Mouse (Mus musculus): Measurements from ENCODE around the gene Lgr4. TPM values are rescaled to one million over a fixed set of nuclear protein-coding genes. Genes with fewer than 3 reads are reported as not detected.
A peak's percentile ranks its signal among the peaks of the same experiment; 100 is the strongest.
"Not testable (repeated sequence)": the region's sequence is repeated elsewhere in the genome, so short reads cannot be mapped to it uniquely, and the experiment has no call there.

Lgr4 gene
- 27.8 and 28.0 TPM in 2 replicates for polyA plus RNA-seq (2015; fragmentation: Nextera tagmentation; extraction: Ambion mirVana)

DNA sequence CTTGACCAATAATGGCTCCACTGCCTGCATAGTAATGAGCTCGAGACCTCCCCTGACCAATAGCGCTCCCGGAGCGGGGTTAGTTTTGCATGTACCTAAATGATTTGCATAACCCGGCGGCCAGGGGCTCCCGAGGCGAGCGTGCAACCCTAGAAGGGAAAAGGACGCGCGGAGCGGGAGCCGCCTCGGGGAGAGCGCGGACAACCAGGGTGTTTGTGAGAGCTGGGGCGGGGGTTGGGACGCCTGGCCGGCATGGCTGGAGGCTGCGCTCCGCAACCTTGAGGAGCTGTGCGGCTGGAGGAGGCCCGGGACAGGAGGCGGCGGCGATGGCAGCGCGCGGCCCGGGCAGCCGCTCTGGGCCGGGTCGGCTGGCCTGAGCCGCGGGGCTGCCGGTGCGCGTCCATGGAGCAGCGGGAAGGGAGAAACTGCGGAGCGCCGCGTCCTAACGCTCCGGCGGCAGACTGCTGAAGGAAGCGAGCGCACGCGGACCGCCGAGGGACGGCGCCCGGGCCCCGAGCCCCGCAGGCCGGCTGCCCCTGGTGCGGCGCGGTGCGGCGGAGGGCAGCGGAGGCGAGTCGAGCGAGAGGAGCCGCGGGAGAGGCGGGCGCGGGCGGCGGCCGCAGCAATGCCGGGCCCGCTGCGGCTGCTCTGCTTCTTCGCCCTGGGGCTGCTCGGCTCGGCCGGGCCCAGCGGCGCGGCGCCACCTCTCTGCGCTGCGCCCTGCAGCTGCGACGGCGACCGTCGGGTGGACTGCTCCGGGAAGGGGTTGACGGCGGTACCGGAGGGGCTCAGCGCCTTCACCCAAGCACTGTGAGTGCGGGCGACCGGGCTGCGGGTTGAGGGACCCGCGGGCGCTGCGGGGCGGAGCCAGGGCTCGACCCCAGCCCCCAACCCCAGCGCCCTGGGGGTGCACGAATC, at the start of gene Lgr4:
Gene Lgr4 (plus strand): TSS at position 152 of the 918 bp plus-strand sequence.
- Histone ChIP-seq H3K4me3 (replicated peaks) (peak within 1 kb of the TSS; percentile 86), H3K4me1 (peaks cover 37% of the 10 kb centered on the region), H3K9me3 (replicated peaks) (no peaks in the 10 kb centered on the region), H3K36me3 (no peaks in the 10 kb centered on the region), H3K27me3 (no peaks in the 10 kb centered on the region), H3K9ac (peak within 1 kb of the TSS; percentile 97), H3K4me2 (peak within 1 kb of the TSS; percentile 77), H3K27ac (peak within 1 kb of the TSS; percentile 100)
- WGBS: under 1% methylated on average over 105 of the region's 111 CpGs
- peak; percentile 98 for ATAC-seq (replicated peaks; ENCODE audit: low FRiP score)

DNA sequence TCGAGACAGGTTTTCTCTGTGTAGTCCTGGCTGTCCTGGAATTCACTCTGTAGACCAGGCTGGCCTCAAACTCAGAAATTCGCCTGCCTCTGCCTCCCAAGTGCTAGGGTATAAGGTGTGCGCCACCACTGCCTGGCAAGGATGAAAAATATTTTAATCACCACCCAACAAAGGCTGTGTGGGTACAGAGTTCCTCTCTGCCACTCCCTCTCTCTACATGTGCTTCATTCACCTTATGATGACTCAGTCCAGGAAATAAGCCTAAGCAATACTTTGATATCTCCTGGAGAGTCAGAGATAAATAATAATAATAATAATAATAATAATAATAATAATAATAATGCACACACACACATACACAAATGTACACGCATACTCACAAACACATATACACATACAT, 38.0 kb upstream of the Lgr4 start:
- H3K4me1 ChIP-seq; H3K9me3 ChIP-seq (replicated peaks); H3K4me2 ChIP-seq; H3K4me3 ChIP-seq (replicated peaks); H3K27ac ChIP-seq; H3K27me3 ChIP-seq; H3K9ac ChIP-seq; ATAC-seq (replicated peaks; ENCODE audit: low FRiP score); H3K36me3 ChIP-seq: not testable (repeated sequence)
- WGBS: 87% methylated on average over 4 of the region's 4 CpGs

DNA sequence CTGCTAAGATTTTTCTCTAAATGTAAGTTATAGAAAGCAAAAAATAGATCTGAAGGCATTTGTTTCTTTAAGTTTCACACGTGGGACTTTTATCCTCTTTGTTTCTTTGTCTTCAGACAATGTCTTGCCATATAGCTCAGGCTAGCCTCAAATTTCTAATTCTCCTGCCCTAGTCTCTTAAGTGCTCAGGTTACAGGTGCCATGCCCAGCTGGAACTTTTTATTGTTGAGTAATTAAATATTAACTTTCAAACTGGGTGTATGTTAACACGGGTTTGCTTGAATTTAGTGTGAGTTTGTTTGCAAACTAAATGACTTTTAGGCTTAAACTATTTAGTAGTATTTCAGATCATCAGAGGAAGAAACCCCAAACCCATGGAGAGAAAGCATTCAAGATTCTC, 36.3 kb upstream of the Lgr4 start:
- Histone ChIP-seq H3K9ac (no peak overlapping the region), H3K36me3 (no peaks in the 10 kb centered on the region), H3K4me3 (replicated peaks) (no peak overlapping the region), H3K9me3 (replicated peaks) (no peaks in the 10 kb centered on the region), H3K4me1 (no peaks in the 10 kb centered on the region), H3K4me2 (no peak overlapping the region), H3K27me3 (peaks cover 4% of the 10 kb centered on the region; the same call in 1 of the 2 replicates), H3K27ac (no peak overlapping the region)
- no peak for ATAC-seq (replicated peaks; ENCODE audit: low FRiP score)
- 48% methylated on average over 2 of the region's 2 CpGs for WGBS

DNA sequence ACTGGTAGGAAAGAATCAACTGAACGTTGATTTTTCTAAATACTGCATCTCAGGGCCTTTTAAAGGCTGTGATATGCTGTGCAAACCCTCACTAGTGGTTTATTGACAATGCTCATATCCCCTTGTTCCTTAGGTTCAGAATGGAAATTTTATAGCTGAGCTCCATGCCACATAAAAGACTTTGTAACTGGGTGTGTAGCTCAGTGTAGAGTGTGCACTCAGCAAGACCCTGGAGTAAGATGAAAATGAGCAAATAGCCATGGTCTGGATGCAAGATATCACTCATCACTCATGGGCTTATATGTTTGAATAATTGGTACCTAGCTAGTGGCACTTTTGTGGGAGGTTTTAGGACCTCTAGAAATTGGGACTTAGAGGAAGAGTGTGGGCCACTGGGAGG, 35.8 kb upstream of the Lgr4 start:
- Histone ChIP-seq H3K4me1 (no peaks in the 10 kb centered on the region), H3K27ac (no peak overlapping the region), H3K9me3 (replicated peaks) (no peaks in the 10 kb centered on the region), H3K9ac (no peak overlapping the region), H3K4me2 (no peak overlapping the region), H3K36me3 (no peaks in the 10 kb centered on the region), H3K27me3 (peaks cover 4% of the 10 kb centered on the region; the same call in 1 of the 2 replicates), H3K4me3 (replicated peaks) (no peak overlapping the region)
- 55% methylated on average over 1 of the region's 1 CpGs for WGBS
- no peak for ATAC-seq (replicated peaks; ENCODE audit: low FRiP score)

DNA sequence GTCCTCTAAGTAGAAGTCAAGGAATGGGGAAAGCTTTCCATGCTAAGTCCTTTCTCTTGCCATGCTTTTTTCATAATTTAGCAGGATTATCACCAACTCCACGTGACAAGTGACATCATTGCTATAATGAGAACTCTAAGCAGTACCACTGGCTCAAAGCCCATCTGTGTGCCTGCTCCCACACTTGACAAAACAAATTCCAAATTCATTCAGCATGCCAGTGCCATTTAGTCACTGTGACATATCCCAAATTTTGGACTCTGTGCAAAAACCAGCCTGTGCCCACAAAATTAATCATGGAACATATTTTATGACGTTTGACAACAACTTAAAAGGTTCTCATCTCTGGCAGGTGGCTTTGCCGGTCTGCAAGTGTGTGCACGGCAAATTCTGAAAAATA, 33.3 kb upstream of the Lgr4 start:
- no peak for ATAC-seq (replicated peaks; ENCODE audit: low FRiP score)
- Histone ChIP-seq H3K4me2 (no peak overlapping the region), H3K27me3 (peaks cover 4% of the 10 kb centered on the region; the same call in 1 of the 2 replicates), H3K9ac (no peak overlapping the region), H3K27ac (no peak overlapping the region), H3K9me3 (replicated peaks) (no peaks in the 10 kb centered on the region), H3K4me3 (replicated peaks) (no peak overlapping the region), H3K36me3 (no peaks in the 10 kb centered on the region), H3K4me1 (no peaks in the 10 kb centered on the region)
- WGBS: 73% methylated on average over 4 of the region's 4 CpGs

DNA sequence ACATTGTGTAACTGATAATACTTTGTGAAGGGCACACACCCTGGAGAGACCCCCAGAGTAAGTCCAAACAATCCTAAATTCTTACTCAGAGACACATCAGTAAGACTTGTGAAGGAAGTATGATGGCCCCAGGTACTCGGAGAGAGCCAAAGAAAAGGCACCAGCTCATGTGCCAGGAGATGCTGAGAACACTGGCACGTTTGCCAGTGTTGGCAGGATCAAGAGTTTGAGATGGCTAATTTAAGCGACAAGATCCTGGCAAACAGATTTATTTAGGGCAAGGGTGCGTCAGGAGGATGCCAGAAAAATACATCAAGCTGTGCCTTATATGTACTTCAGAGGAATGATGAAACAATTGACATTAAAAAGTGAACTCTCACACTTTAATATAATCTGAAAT, 32.9 kb upstream of the Lgr4 start:
- no peak overlapping the region for H3K27ac ChIP-seq
- ATAC-seq (replicated peaks; ENCODE audit: low FRiP score): no peak
- no peaks in the 10 kb centered on the region for H3K4me1 ChIP-seq
- no peaks in the 10 kb centered on the region for H3K36me3 ChIP-seq
- H3K27me3 ChIP-seq: peaks cover 4% of the 10 kb centered on the region; the same call in 1 of the 2 replicates
- H3K4me2 ChIP-seq: no peak overlapping the region
- H3K9me3 ChIP-seq (replicated peaks): no peaks in the 10 kb centered on the region
- no peak overlapping the region for H3K4me3 ChIP-seq (replicated peaks)
- WGBS: 63% methylated on average over 4 of the region's 4 CpGs
- no peak overlapping the region for H3K9ac ChIP-seq

DNA sequence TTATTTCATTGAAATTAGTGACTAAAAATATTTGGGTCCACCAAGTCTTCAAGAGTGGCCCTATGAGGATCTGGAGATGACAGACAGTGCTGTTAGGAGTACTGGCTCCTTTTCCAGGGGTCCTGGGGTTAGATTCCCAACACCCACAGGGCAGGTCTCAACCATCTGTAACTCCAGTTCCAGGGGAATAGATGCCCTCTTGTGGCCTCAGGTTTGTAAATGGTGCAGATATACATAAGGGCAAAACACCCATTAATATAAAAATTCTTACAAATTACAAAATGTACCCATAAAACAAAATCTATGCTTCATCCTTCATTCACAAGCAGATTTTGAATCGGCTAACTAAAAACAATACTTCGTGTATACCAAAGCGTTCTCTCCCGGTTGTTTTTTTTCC, 27.4 kb upstream of the Lgr4 start:
- H3K4me2 ChIP-seq: peak overlapping the region; percentile 65
- 0 out of 2 replicates have a peak, but pooled peaks cover 3% of the 10 kb centered on the region for H3K9me3 ChIP-seq (replicated peaks)
- H3K36me3 ChIP-seq: peaks cover 10% of the 10 kb centered on the region
- peak overlapping the region; percentile 84 for H3K4me3 ChIP-seq (replicated peaks)
- H3K9ac ChIP-seq: peak overlapping the region; percentile 83; the same call in 1 of the 2 replicates
- WGBS: 36% methylated on average over 4 of the region's 4 CpGs
- peaks cover 14% of the 10 kb centered on the region for H3K4me1 ChIP-seq
- no peak overlapping the region for H3K27ac ChIP-seq
- H3K27me3 ChIP-seq: no peaks in the 10 kb centered on the region
- no peak for ATAC-seq (replicated peaks; ENCODE audit: low FRiP score)

DNA sequence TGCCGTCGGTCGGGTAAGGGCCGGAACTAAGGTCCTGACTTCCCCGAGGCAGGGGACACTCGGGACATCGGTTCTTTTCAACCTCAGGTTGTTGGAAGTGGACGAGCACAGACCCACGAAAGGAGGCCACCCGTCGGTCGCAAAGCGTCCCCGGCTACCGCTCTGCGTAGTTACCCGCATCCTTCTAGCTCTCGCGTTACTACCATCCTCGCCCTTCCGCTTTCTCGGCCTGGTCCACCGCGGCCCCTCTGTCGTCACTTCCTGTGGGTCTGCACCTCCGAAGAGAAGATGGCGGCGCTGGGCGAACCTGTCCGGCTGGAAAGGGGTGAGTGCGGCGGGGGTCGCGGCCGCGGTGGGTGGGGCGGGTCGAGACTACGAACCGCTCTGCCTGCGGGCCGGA, 26.9 kb upstream of the Lgr4 start, which contains the start of gene Lin7c:
Gene Lin7c (plus strand): TSS at position 257 of the 400 bp plus-strand sequence.
- 0 out of 2 replicates have a peak, but pooled peaks cover 3% of the 10 kb centered on the region for H3K9me3 ChIP-seq (replicated peaks)
- peaks cover 15% of the 10 kb centered on the region for H3K36me3 ChIP-seq
- peaks cover 14% of the 10 kb centered on the region for H3K4me1 ChIP-seq
- peak within 1 kb of the TSS; percentile 84 for H3K4me3 ChIP-seq (replicated peaks)
- peak within 1 kb of the TSS; percentile 83 for H3K9ac ChIP-seq
- peak within 1 kb of the TSS; percentile 89 for H3K27ac ChIP-seq
- WGBS: under 1% methylated on average over 42 of the region's 42 CpGs
- no peaks in the 10 kb centered on the region for H3K27me3 ChIP-seq
- peak within 1 kb of the TSS; percentile 65 for H3K4me2 ChIP-seq
- peak; percentile 100 for ATAC-seq (replicated peaks; ENCODE audit: low FRiP score)

DNA sequence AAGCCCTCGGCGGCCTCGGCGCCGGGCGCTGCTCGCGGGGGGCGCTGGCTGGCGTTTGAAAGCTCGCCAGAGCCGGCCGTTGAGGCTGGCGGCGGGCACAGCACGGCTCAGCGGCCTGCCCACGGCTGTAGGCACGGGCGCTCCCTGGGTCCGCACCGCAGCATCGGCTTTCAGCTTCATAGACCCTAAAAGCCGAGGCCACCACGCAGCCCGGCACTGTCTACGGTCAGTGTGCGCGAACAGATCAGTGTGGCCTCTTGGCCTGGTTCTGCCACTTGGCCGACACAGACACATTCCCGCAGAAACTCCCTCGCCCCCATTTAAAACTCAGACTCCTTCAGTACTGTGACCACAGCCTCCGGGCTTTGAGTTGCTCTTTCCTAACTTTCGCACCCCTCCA, 26.4 kb upstream of the Lgr4 start:
- under 1% methylated on average over 34 of the region's 34 CpGs for WGBS
- Histone ChIP-seq H3K27ac (peak overlapping the region; percentile 89), H3K9ac (peak overlapping the region; percentile 83), H3K4me1 (peaks cover 14% of the 10 kb centered on the region), H3K36me3 (peaks cover 20% of the 10 kb centered on the region), H3K4me2 (peak overlapping the region; percentile 65), H3K27me3 (no peaks in the 10 kb centered on the region), H3K4me3 (replicated peaks) (peak overlapping the region; percentile 84), H3K9me3 (replicated peaks) (0 out of 2 replicates have a peak, but pooled peaks cover 3% of the 10 kb centered on the region)
- ATAC-seq (replicated peaks; ENCODE audit: low FRiP score): peak; percentile 91

DNA sequence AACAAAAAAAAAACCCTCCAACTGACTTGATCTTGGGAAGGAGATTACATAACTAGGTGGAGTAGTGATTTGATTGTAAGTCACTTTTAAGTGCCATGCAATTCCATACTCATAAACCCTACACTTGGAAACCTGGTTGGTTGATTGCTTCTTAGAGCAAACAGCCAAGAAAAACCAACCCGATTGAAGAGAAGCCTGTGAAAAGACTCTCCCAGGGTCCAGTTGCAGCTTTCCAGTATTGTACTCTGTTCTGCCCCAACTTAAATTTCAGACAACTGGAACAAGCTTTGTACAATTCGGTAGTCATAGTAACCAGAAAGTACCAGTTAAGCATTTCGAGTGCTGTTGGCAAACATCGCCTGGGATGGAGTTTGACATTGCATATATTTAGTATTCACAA, 26.0 kb upstream of the Lgr4 start:
- ATAC-seq (replicated peaks; ENCODE audit: low FRiP score): no peak
- Histone ChIP-seq H3K4me3 (replicated peaks) (peak overlapping the region; percentile 84), H3K27me3 (no peaks in the 10 kb centered on the region), H3K4me1 (peaks cover 14% of the 10 kb centered on the region), H3K27ac (peak overlapping the region; percentile 89), H3K36me3 (peaks cover 24% of the 10 kb centered on the region), H3K4me2 (peak overlapping the region; percentile 65), H3K9me3 (replicated peaks) (0 out of 2 replicates have a peak, but pooled peaks cover 3% of the 10 kb centered on the region), H3K9ac (peak overlapping the region; percentile 83)
- 36% methylated on average over 4 of the region's 4 CpGs for WGBS

DNA sequence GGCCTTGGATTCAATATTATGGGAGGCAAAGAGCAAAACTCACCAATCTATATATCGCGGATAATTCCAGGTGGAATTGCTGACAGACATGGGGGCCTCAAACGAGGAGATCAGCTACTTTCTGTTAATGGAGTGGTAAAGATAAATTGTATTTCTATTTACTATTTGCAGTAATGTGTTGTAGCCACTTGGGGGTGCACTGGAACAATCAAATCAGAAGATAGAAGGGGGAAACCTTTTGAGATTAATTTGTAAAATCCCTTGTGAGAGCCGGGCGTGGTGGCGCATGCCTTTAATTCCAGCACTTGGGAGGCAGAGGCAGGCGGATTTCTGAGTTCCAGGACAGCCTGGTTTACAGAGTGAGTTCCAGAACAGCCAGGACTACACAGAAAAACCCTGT, 21.1 kb upstream of the Lgr4 start:
- Histone ChIP-seq H3K4me2 (no peak overlapping the region), H3K9me3 (replicated peaks) (no peaks in the 10 kb centered on the region), H3K27ac (no peak overlapping the region), H3K27me3 (no peaks in the 10 kb centered on the region), H3K9ac (no peak overlapping the region), H3K4me1 (peaks cover 14% of the 10 kb centered on the region), H3K36me3 (peaks cover 68% of the 10 kb centered on the region), H3K4me3 (replicated peaks) (no peak overlapping the region)
- WGBS: 86% methylated on average over 7 of the region's 7 CpGs
- no peak for ATAC-seq (replicated peaks; ENCODE audit: low FRiP score)

DNA sequence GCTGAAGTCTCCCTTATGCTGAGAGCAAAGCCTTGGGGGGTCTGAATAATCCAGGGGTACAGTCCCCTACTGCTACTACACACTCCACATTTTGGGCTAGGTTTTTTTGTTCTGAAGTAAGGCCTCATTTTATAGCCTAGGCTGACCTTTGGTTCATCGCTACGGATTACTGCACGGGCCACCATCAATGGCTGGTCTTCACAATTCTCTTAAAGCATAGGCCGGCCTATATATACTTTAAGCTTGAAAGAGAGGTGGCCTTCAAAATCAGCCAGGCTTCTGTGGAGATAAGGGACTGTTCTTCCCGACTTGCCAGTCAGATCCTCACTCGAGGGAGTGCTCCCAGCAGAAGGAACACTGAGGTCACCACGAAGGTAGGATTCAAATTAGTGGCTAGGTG, 14.6 kb upstream of the Lgr4 start:
- H3K4me2 ChIP-seq: no peak overlapping the region
- H3K4me1 ChIP-seq: no peaks in the 10 kb centered on the region
- peaks cover 43% of the 10 kb centered on the region for H3K36me3 ChIP-seq
- H3K4me3 ChIP-seq (replicated peaks): no peak overlapping the region
- H3K9ac ChIP-seq: no peak overlapping the region
- H3K27ac ChIP-seq: no peak overlapping the region
- H3K27me3 ChIP-seq: no peaks in the 10 kb centered on the region
- no peaks in the 10 kb centered on the region for H3K9me3 ChIP-seq (replicated peaks)
- ATAC-seq (replicated peaks; ENCODE audit: low FRiP score): no peak
- 79% methylated on average over 7 of the region's 7 CpGs for WGBS

Data from kidney, embryonic 15.5 days (tissue).